Mouse (Mus musculus) kidney, adult 9 months (tissue): ENCODE data around the gene Eps8l3.

Experiments used
- DNase-seq: peaks from one replicate; pipeline ENCODE4 v3.0.0; 2022

Eps8l3 gene

GRCm38 (mm10) chr3:107898691-107899090 is 21.7 kb downstream of the Eps8l3 start:
- peak; percentile 84 for DNase-seq

DNA sequence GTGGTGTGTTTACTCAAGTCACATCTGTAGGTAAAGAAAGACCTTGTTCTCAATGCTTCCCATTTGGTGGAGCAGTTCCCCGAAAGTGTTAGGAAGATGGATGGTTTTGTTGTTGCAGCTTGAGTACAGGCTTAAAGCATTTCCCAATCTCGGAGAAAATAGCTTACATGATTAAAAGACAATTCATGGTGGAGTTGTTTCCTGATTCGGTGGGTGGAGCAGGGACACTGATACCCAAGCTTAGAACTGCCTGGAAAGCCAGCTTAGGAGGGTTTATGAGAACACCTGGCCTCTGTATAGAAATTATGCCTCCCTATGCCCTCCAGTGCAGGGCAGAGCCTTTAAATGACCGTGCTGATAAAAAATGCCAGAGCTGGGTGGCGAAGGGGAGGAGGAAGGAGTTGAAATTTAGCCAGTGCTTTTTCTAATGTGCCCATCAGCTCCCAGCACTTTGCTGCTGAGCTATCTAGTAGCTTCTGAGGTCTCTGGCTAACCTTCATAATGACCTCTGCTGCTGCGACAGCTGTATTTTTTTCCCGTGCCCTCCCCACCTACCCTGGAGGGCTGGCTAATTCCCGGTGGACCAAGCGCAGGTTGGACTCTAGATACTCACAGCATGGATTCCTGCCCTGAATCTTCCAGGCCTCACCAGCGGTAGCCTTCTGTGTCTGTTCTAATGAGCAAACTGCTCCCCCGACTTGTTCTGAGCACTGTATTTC is 24.1 kb downstream of the Eps8l3 start:
- peak; percentile 57 for DNase-seq

DNA sequence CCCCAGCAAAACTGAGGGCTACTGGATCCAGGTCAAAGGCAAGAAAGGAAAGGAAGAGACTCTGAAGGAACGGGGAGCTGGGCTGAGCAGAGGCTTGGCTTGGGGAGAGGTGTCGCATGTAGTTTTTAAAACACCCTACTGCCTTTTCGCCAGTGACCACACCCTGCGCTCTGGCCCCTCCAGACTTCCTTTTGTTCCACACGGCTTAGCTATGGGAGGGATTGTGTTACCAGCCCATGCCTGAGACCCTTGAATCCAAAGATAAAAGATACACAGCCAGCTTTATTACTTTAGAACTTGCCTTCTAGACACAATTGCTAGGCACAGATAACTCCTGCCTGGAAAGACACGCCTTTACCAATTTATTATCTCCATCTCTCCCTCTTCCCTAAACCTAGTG is 28.9 kb downstream of the Eps8l3 start:
- DNase-seq: no peak

DNA sequence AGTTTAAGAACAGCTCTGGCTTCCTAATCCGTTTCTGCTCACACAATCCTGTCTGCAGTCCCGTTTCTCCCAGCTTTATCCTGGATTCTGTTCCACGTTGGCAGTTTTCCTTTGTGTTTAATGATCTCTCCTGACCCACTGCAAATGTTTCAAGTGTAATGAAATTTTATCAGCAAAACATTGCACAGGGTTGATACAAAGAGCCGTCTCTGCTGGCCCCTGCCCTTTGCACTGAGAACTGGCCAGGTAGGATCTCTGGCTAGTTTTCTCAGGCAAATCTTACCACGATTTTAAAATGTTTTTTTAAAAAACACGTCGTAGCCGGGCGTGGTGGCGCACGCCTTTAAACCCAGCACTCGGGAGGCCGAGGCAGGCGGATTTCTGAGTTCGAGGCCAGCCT is 39.6 kb downstream of the Eps8l3 start:
- no peak for DNase-seq

DNA sequence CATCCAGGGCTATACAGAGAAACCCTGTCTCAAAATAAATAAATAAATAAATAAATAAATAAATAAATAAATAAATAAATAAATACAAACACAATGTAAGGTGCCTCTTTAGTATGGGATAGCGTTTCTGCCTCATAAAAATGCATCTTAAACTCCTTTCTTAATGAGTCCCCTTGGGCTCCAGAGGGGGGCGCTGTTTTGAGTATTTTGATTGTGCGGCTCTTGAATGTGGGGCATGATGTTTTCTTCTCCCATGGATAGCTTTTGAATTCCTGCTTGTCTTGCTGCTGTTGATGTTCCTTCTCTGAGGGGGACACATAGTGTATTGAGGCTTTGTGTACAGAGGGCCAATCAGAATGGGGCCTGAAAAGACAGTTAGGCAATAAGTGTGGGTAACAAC is 40.1 kb downstream of the Eps8l3 start:
- no peak for DNase-seq

DNA sequence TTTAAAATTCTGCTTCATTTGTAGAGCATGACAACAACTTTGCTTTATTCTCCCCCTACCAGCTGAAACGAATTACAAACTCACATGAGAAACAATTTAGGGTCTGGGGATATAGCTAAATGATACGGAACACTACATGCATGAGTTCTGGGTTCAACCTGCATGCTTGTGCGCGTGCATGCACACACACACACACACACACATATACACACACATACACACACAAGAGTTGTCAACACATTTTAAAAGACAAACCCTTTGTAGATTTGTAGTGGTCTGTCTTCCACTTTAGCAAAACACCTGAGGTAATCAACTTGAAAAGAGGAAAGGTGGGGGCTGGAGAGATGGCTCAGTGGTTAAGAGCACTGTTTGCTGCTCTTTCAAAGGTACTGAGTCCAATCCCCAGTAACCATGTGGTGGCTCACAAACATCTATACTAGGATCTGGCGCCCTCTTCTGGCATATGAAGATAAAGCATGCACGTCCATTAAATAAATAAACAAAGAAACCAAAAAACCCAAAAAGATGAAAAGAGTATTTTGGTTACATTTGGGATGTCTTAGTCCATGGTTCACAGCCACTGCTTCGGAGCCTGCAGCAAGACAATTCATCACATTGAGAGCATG is 40.9 kb downstream of the Eps8l3 start:
- DNase-seq: peak; percentile 84

GRCm38 (mm10) chr3:107920348-107920747 is 43.3 kb downstream of the Eps8l3 start:
- no peak for DNase-seq

- DNase-seq: no peak
Observed at GRCm38 (mm10) chr3:107925335-107925734, 48.3 kb downstream of the Eps8l3 start.

DNA sequence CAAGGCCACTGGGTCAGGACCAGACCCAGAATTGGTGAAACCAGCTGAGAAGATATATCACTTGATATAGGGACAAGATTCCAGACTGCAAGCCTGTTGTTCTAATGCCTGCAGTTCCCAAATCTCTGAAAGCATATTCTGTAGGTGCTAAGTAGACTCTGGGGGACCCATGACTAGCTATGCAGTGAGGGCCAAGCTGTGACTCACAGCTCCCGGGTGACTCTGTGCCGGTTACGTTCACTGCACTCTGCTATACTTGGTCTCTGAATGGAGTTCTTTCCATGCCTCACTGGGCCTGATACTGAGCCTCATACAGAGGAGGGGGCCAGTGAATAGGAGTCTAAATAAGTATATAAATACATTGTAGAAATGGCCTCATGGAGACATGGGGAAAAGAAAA is 50.8 kb downstream of the Eps8l3 start:
- no peak for DNase-seq

DNA sequence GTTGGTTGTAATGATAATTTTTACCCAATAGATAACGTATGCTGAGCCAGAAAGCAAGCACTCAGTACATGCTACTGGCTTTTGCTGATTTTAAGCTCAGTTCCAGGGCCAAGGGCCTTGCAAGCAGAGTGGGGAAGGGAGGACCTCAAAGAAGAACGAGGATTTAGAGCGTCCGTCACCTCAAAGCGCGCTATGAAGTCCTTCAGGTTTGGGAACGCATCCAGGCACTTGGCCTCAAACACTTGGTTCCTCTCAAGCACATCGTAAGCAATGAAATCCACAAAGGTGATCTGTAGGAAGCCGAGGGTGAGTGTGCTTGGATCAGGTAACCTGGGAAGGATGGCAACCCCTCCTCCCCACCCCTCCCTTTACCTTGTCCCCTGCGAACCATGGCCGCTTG is 51.7 kb downstream of the Eps8l3 start:
- DNase-seq: no peak

DNA sequence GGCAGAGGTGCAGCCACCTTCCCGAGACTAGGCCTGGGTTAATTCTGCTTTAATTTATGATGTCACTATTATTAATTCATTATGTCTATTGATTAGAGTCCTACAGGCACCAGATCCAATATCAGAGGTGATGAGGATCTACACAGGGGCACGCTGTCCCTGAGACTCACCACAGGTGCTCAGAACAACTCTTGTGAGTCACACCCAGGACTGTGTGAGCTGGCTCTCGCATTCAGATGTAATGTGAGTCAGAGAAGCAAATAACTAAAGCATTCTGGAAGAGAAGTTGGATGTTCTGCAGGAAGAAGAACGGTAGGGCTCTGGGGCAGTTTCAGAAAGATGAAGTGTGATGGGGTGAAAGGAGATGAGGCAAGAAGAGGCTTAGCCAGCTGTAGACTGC is 52.2 kb downstream of the Eps8l3 start:
- DNase-seq: no peak

- DNase-seq: no peak
Observed at GRCm38 (mm10) chr3:107929731-107930130, 52.7 kb downstream of the Eps8l3 start.

GRCm38 (mm10) chr3:107931134-107931533 is 54.1 kb downstream of the Eps8l3 start:
- DNase-seq: no peak

DNA sequence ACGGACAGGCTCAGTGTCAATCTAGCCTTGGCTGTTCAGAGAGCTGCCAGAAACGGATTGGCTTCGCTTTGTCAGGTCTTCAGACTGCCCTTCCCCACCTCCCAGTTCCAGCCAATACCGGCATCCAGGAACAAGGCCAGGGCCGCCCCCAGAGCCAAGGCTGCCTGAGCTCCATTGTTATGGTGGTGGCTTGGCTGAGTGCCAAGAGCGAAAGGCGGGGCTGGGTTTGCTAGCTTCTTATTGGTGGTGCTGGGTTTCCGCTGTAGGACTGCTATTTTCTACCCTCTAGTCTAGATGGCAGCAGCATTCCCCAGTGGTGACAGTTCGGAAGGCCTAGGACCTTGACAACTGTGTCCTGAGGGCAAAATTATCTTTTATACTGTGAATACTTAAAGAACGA is 54.6 kb downstream of the Eps8l3 start, which contains the start of gene Gstm7:
TSS of gene Gstm7 (minus strand) at position 148 of the 400 bp plus-strand sequence.
- DNase-seq: peak; percentile 99

DNA sequence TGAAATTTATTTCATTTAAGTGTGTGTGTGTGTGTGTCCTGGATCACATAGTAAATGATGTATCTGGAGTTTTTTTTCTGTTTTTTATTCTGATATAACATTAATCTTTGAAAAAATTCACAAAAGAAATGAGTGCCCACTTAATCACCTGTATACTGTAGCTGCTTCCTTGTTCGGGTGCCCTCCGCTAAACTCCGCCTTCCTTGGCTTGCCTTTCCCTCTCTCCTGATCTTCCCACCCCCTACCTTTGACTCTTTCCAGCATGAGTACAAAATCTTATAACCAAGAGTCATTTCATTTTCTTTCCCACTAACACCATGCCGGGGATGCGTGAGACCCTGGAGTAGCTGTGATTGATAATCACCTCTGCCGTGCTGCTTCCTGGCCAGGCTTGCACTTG is 55.1 kb downstream of the Eps8l3 start:
- DNase-seq: peak; percentile 72

- no peak for DNase-seq
Observed at GRCm38 (mm10) chr3:107935268-107935667, 58.2 kb downstream of the Eps8l3 start.

GRCm38 (mm10) chr3:107935888-107936287 is 58.9 kb downstream of the Eps8l3 start:
- DNase-seq: no peak

GRCm38 (mm10) chr3:107939403-107939802 is 62.4 kb downstream of the Eps8l3 start:
- DNase-seq: peak; percentile 83

GRCm38 (mm10) chr3:107939830-107940229 is 62.8 kb downstream of the Eps8l3 start:
- no peak for DNase-seq

- no peak for DNase-seq
Observed at GRCm38 (mm10) chr3:107940524-107940923, 63.5 kb downstream of the Eps8l3 start.

- no peak for DNase-seq
Observed at GRCm38 (mm10) chr3:107941261-107941660, 64.2 kb downstream of the Eps8l3 start.
